Mouse (Mus musculus) ES-Bruce4 (cell line): ENCODE measurements around the gene Fbxo2. TPM values are rescaled to one million over a fixed set of nuclear protein-coding genes. Genes with fewer than 3 reads are reported as not detected.
"Not testable (repeated sequence)": the region's sequence is repeated elsewhere in the genome, so short reads cannot be mapped to it uniquely, and the experiment has no call there.

Experiments
- H3K27ac ChIP-seq: 2 replicates; pipeline ENCODE4 v1.5.1; 2012; ENCODE audit warnings: low read length, inconsistent platforms; ENCODE audit not compliant: insufficient read depth
- H3K27me3 ChIP-seq: 2 replicates; pipeline ENCODE4 v1.6.1; 2012; ENCODE audit warnings: mild to moderate bottlenecking, low read length, inconsistent platforms; ENCODE audit not compliant: control insufficient read depth, poor library complexity, insufficient read depth, severe bottlenecking
- H3K36me3 ChIP-seq: 2 replicates; pipeline ENCODE4 v1.6.1; 2012; ENCODE audit warnings: inconsistent platforms, mild to moderate bottlenecking, low read length, moderate library complexity; ENCODE audit not compliant: control insufficient read depth, poor library complexity, insufficient read depth, severe bottlenecking
- H3K4me1 ChIP-seq: one replicate; pipeline ENCODE4 v1.8.1; 2011; ENCODE audit warnings: low read length; ENCODE audit not compliant: control insufficient read depth, insufficient read depth
- H3K4me3 ChIP-seq: 2 replicates; pipeline ENCODE4 v1.5.1; 2011; ENCODE audit warnings: low read depth, mild to moderate bottlenecking, low read length
- H3K9ac ChIP-seq: 2 replicates; pipeline ENCODE4 v1.6.1; 2012; ENCODE audit warnings: low read depth, mild to moderate bottlenecking, inconsistent platforms; ENCODE audit not compliant: poor library complexity, severe bottlenecking
- H3K9me3 ChIP-seq: replicated peaks from 2 replicates; pipeline ENCODE4 v1.6.1; 2012; ENCODE audit warnings: mild to moderate bottlenecking, low read length, inconsistent platforms; ENCODE audit not compliant: control insufficient read depth, poor library complexity, insufficient read depth, severe bottlenecking
- CTCF ChIP-seq: IDR thresholded peaks from one replicate; pipeline ENCODE4 v1.8.1; 2011; ENCODE audit warnings: low read depth, low read length
- EP300 ChIP-seq: IDR thresholded peaks from 2 replicates; pipeline ENCODE4 v1.6.1; 2011; ENCODE audit warnings: low read depth, low read length; ENCODE audit not compliant: insufficient read depth
- POLR2A ChIP-seq: IDR thresholded peaks from one replicate; pipeline ENCODE4 v1.8.1; 2011; ENCODE audit warnings: low read length; ENCODE audit not compliant: insufficient read depth
- polyA plus RNA-seq: library from polyadenylated mRNA; stranded (reverse); fragments of >200 nt; gene quantifications from 2 replicates; pipeline ENCODE4 v1.2.4, GENCODE M21; 2011; ENCODE audit warnings: low read depth; ENCODE audit not compliant: missing spikeins, insufficient read depth, insufficient read length

Gene Fbxo2
- polyA plus RNA-seq, 1 experiment, result 6.0 TPM

- not testable (repeated sequence) for H3K36me3 ChIP-seq, H3K27me3 ChIP-seq, H3K4me3 ChIP-seq, H3K9me3 ChIP-seq, H3K9ac ChIP-seq, H3K4me1 ChIP-seq, H3K27ac ChIP-seq
- peak; percentile 4 for TF ChIP-seq CTCF
Measured at GRCm38 (mm10) chr4:148119578-148119977, 40.8 kb upstream of the Fbxo2 start.

- Histone ChIP-seq H3K36me3 (no peaks in the 10 kb centered on the region), H3K27me3 (no peaks in the 10 kb centered on the region), H3K27ac (no peak overlapping the region), H3K4me1 (no peaks in the 10 kb centered on the region), H3K4me3 (no peak overlapping the region), H3K9me3 (no peaks in the 10 kb centered on the region), H3K9ac (no peak overlapping the region)
- TF ChIP-seq POLR2A, result no peak
- TF ChIP-seq CTCF, result no peak
- TF ChIP-seq EP300, result no peak
Measured at GRCm38 (mm10) chr4:148120555-148120954, 39.9 kb upstream of the Fbxo2 start.

GRCm38 (mm10) chr4:148121362-148121761 is 39.1 kb upstream of the Fbxo2 start:
- Histone ChIP-seq H3K36me3 (no peaks in the 10 kb centered on the region), H3K4me3 (no peak overlapping the region), H3K9me3 (no peaks in the 10 kb centered on the region), H3K4me1 (no peaks in the 10 kb centered on the region), H3K9ac (no peak overlapping the region), H3K27me3 (no peaks in the 10 kb centered on the region), H3K27ac (no peak overlapping the region)
- TF ChIP-seq EP300 (no peak), POLR2A (no peak), CTCF (no peak)

- Histone ChIP-seq H3K27ac (no peak overlapping the region), H3K27me3 (no peaks in the 10 kb centered on the region), H3K4me3 (no peak overlapping the region), H3K4me1 (no peaks in the 10 kb centered on the region), H3K9ac (no peak overlapping the region), H3K36me3 (no peaks in the 10 kb centered on the region), H3K9me3 (no peaks in the 10 kb centered on the region)
- TF ChIP-seq POLR2A (no peak), EP300 (no peak), CTCF (no peak)
Measured at GRCm38 (mm10) chr4:148121982-148122693, 38.3 kb upstream of the Fbxo2 start.

- no peaks in the 10 kb centered on the region for H3K36me3 ChIP-seq
- no peaks in the 10 kb centered on the region for H3K9me3 ChIP-seq
- H3K4me3 ChIP-seq, result no peak overlapping the region
- no peaks in the 10 kb centered on the region for H3K4me1 ChIP-seq
- TF ChIP-seq CTCF, result no peak
- TF ChIP-seq POLR2A, result no peak
- no peak for TF ChIP-seq EP300
- H3K27me3 ChIP-seq, result no peaks in the 10 kb centered on the region
- no peak overlapping the region for H3K27ac ChIP-seq
- no peak overlapping the region for H3K9ac ChIP-seq
Measured at GRCm38 (mm10) chr4:148122694-148123066, 37.7 kb upstream of the Fbxo2 start.

- H3K27ac ChIP-seq, result no peak overlapping the region
- no peaks in the 10 kb centered on the region for H3K9me3 ChIP-seq
- TF ChIP-seq CTCF (no peak), POLR2A (no peak), EP300 (no peak)
- no peak overlapping the region for H3K4me3 ChIP-seq
- no peak overlapping the region for H3K9ac ChIP-seq
- no peaks in the 10 kb centered on the region for H3K36me3 ChIP-seq
- no peaks in the 10 kb centered on the region for H3K27me3 ChIP-seq
- no peaks in the 10 kb centered on the region for H3K4me1 ChIP-seq
Measured at GRCm38 (mm10) chr4:148128241-148128640, 32.2 kb upstream of the Fbxo2 start.
